Mouse (Mus musculus): ENCODE data around the gene Dnaja3.
"Not testable (repeated sequence)": the region's sequence is repeated elsewhere in the genome, so short reads cannot be mapped to it uniquely, and the experiment has no call there.

The Dnaja3 gene

GRCm38 (mm10) chr16:4674091-4674490 lies 34.3 kb downstream of the Dnaja3 start:
- peak; percentile 87 for DNase-seq (ENCODE audit: low read depth)

DNA sequence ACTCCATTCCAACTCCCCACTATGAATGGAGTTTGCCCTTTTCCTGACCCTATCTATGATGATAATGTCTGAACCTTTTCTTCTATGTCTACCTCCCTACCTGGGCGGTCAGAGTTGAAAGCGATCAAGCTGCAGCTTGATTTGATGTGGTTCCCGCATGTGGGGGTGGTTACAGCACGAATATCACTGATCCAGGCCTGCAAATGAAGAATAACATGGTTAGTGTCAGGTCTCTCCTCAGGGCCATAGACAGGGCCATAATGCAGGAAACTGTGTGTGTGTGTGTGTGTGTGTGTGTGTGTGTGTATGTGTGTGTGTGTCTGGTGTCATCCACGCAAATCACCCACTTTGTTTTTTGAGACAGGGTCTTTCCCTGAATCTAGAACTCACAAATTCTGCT lies 37.0 kb downstream of the Dnaja3 start:
- peak; percentile 46 for DNase-seq (ENCODE audit: low read depth)

GRCm38 (mm10) chr16:4678080-4678479 lies 38.3 kb downstream of the Dnaja3 start:
- DNase-seq (ENCODE audit: low read depth) = peak; percentile 28

GRCm38 (mm10) chr16:4679121-4680018 lies 39.6 kb downstream of the Dnaja3 start, which contains the start of gene Coro7:
Gene Coro7, minus strand, starts transcription at chr16:4679777.
- DNase-seq (ENCODE audit: low read depth) = peak; percentile 95

DNA sequence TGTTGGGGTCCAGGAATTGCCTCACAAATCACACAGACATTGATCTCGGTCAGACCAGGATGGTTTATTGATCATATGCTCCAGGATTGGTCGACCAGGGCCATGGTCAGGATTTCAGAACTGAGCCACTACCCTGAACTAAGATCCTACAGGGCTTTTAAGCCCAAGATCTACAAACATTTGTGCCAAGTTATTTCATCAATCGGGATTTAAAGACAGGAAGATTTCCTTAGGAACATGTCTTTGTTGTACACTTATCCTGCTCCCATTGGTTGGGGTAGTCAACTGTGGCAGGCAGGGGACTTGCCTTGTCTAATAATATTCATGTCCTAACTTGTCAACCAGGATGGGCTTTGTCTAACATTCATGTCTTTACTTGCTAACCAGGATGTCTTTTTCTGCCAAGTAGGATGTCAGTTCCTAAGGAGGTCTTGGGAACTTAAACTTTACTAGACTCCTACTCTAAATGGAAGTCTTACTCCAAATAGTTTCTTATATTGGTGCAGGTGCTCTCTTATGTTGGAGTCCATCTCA lies 41.2 kb downstream of the Dnaja3 start:
- not testable (repeated sequence) for DNase-seq (ENCODE audit: low read depth)

- DNase-seq (ENCODE audit: low read depth) = no peak
Measured at GRCm38 (mm10) chr16:4682628-4683179, 42.9 kb downstream of the Dnaja3 start.

- DNase-seq (ENCODE audit: low read depth) = no peak
Measured at GRCm38 (mm10) chr16:4683193-4683580, 43.4 kb downstream of the Dnaja3 start.

DNA sequence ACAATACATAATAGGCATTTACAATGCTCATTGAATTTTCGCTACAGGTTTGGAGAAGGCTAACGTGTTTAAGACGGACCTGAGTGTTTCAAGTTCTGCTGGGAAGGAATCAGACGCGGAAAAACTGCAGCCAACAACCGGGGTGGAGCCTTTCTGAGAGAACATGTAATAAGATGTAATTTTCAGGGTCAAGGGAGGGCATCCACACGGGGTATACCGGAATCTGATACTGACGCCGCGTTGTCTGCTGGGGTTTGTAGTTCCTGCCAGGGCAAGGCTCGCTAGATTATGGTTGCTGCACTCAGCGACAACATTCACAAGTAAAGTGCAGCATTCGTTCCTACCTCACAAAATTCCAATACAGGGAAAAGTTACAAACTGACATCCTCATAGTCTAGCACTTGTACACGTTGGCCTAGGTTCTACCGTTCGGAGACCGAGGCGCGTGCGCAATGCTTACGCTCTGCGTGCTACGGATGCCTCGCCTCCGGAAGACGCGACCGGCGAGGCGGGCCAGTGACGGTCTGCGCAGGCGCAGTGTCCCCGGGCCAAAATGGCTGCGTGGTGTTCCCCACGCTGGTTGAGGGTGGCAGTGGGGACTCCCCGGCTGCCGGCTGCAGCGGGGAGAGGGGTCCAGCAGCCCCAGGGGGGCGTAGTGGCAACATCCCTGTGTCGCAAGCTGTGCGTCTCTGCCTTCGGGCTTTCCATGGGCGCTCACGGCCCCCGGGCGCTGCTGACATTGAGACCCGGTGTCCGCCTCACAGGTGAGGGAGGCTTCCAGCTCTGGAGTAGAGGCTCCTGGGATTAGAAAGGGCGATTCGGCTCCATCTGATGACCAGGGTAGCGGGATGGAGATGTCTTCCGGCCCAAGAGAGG lies 44.0 kb downstream of the Dnaja3 start:
- DNase-seq (ENCODE audit: low read depth) = peak; percentile 98

DNA sequence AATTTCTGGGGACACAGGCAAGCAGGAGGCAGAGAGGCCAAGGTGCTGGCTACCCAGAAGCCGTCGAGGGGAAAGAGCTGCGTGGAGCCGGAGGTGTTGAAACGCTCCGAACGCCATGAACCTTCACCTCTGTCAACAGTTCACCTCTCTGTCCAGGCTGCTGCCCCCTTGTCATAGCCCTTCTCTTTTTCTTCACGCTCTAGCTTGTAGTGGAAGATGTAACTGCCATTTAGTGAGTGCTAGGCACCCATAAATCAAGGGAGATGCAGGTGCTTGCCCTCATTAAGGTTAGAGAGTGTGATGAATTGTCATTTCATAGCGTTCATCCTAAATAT lies 44.6 kb downstream of the Dnaja3 start:
- no peak for DNase-seq (ENCODE audit: low read depth)

DNA sequence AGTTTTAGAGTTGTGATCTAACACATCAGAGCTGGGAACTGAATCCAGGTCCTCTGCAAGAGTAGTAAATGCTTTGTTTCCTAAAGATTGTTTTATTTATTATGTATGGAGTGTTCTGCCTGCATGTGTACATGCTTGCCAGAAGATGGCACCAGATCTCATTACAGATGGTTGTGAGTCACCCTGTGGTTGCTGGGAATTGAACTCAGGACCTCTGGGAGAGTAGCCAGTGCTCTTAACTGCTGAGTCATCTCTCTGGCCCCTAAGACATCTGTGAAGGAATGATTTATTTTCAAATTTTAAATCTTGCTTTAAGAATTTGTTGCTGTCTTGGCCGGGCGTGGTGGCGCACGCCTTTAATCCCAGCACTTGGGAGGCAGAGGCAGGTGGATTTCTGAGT lies 49.6 kb downstream of the Dnaja3 start:
- not testable (repeated sequence) for DNase-seq (ENCODE audit: low read depth)

GRCm38 (mm10) chr16:4701211-4701610 lies 61.4 kb downstream of the Dnaja3 start:
- DNase-seq (ENCODE audit: low read depth) = no peak

DNA sequence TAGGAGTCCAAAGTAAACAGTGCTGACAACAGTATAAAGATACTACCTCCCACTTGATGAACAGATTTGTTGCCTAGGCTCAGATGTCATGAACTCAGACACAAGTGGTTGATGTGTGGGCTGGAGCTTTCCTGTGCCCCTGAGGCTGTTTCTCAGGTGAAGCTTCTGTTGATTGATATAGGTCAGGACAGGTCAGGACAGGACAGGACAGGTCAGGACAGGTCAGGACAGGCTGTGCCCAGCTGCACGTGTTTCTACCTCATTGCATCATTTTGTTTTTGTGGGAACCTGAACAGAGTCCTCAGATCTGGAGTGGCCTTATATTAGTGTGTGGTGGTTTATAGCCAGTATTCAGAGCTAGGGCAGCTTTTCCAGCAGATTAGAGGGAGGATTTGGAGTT lies 62.9 kb downstream of the Dnaja3 start:
- no peak for DNase-seq (ENCODE audit: low read depth)

GRCm38 (mm10) chr16:4705541-4705940 lies 65.8 kb downstream of the Dnaja3 start:
- no peak for DNase-seq (ENCODE audit: low read depth)

- no peak for DNase-seq (ENCODE audit: low read depth)
Measured at GRCm38 (mm10) chr16:4711173-4711572, 71.4 kb downstream of the Dnaja3 start.

DNA sequence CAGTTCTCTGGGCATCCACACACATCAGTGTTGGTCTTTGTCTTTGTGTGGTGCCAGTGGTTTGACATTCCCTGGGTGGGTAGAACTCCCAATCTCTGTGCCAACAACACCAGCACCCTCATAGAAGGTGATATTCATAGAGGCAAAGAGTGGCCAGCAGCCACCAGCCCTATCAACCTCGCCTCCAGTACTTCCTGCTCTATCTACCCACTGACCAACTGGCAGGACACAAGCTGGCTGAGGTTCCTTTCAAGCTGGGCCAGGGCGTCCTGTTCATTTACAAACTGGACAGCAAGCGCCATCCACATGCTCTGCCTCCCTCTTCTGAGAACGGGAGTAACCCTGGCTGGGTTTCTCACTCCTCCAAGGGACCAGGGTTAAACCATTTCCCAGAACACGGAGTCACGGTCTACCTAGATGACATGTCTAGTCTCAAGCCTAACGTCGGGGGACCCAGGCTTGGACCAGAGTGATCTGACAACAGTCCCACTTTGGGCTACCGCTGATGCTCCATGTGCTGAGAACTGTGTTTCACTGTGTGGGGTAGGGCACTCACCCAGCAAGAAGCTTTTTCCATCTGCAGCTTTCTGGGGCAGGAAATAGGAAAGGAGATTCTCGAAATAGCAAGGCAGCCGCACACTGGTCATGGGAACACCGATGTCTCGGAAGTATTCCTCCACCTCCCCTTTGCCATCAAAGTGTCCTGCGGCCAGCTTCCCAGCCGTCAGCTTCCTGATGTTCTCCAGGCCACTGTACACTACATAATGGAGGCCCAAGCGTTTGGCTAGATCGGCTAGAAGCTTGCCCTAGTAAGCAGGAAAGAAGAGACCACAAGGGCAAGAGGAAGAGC lies 74.3 kb downstream of the Dnaja3 start:
- DNase-seq (ENCODE audit: low read depth) = no peak

- DNase-seq (ENCODE audit: low read depth) = no peak
Measured at GRCm38 (mm10) chr16:4717866-4718265, 78.1 kb downstream of the Dnaja3 start.

- peak; percentile 62 for DNase-seq (ENCODE audit: low read depth)
Measured at GRCm38 (mm10) chr16:4718753-4719518, 79.1 kb downstream of the Dnaja3 start, which contains the start of gene Nmral1. Gene Nmral1, minus strand, starts transcription at chr16:4719356.

GRCm38 (mm10) chr16:4722128-4722914 lies 82.5 kb downstream of the Dnaja3 start:
- DNase-seq (ENCODE audit: low read depth) = peak; percentile 53

- DNase-seq (ENCODE audit: low read depth) = peak; percentile 47
Measured at GRCm38 (mm10) chr16:4722915-4723209, 83.1 kb downstream of the Dnaja3 start.

DNA sequence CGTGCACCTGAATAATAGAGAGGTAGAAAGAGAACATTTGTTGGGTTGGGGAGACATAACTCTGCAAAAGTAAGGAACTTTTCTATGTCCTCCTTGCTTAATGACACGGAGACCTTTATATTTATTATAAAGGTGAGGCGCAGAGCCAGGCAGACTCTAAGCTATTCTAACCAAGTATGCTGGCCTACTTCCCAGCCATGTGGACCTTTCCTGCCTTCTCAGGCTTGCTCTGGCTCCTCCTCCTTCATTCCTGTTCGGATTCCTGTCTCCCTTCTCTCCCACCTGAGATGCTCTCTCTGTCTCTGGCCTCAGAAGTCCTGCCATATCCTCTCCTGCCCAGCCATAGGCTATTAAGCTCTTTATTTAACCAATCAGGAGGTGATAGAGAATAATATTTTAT lies 85.5 kb downstream of the Dnaja3 start:
- no peak for DNase-seq (ENCODE audit: low read depth)

All from naive thymus-derived CD4-positive, alpha-beta T cell, adult 2 months (primary cell).